Mouse (Mus musculus) thymus, postnatal 25 days (tissue): Measurements from ENCODE around the gene Smap1.

ENCODE experiments used
- DNase-seq: peaks from one replicate; pipeline ENCODE4 v3.0.0; 2022

The Smap1 gene

GRCm38 (mm10) chr1:23919086-23919485 lies 3.0 kb downstream of the Smap1 start:
- no peak for DNase-seq

- DNase-seq: no peak
Measured at GRCm38 (mm10) chr1:23915483-23915882, 6.6 kb downstream of the Smap1 start.

GRCm38 (mm10) chr1:23912988-23913387 lies 9.1 kb downstream of the Smap1 start:
- DNase-seq: no peak

- DNase-seq: no peak
Measured at GRCm38 (mm10) chr1:23906082-23906481, 16.0 kb downstream of the Smap1 start.

GRCm38 (mm10) chr1:23903340-23903739 lies 18.8 kb downstream of the Smap1 start:
- DNase-seq: no peak

GRCm38 (mm10) chr1:23902736-23903135 lies 19.4 kb downstream of the Smap1 start:
- no peak for DNase-seq

- DNase-seq: no peak
Measured at GRCm38 (mm10) chr1:23899647-23900020, 22.5 kb downstream of the Smap1 start.

GRCm38 (mm10) chr1:23899020-23899646 lies 23.0 kb downstream of the Smap1 start:
- no peak for DNase-seq

GRCm38 (mm10) chr1:23892072-23892471 lies 30.0 kb downstream of the Smap1 start:
- DNase-seq: no peak

- no peak for DNase-seq
Measured at GRCm38 (mm10) chr1:23884914-23885313, 37.2 kb downstream of the Smap1 start.

- no peak for DNase-seq
Measured at GRCm38 (mm10) chr1:23884087-23884668, 37.9 kb downstream of the Smap1 start.

- DNase-seq: no peak
Measured at GRCm38 (mm10) chr1:23882681-23883080, 39.4 kb downstream of the Smap1 start.

- no peak for DNase-seq
Measured at GRCm38 (mm10) chr1:23872194-23872593, 49.9 kb downstream of the Smap1 start.

GRCm38 (mm10) chr1:23867350-23867862 lies 54.7 kb downstream of the Smap1 start:
- DNase-seq: no peak

GRCm38 (mm10) chr1:23865566-23865965 lies 56.6 kb downstream of the Smap1 start:
- no peak for DNase-seq

GRCm38 (mm10) chr1:23860944-23861343 lies 61.2 kb downstream of the Smap1 start:
- DNase-seq: no peak

GRCm38 (mm10) chr1:23855623-23856022 lies 66.5 kb downstream of the Smap1 start:
- no peak for DNase-seq

- DNase-seq: no peak
Measured at GRCm38 (mm10) chr1:23846044-23846680, 76.0 kb downstream of the Smap1 start.

- DNase-seq: no peak
Measured at GRCm38 (mm10) chr1:23845007-23845406, 77.1 kb downstream of the Smap1 start.

- no peak for DNase-seq
Measured at GRCm38 (mm10) chr1:23843790-23844189, 78.3 kb downstream of the Smap1 start.

GRCm38 (mm10) chr1:23842629-23843028 lies 79.5 kb downstream of the Smap1 start:
- DNase-seq: no peak

GRCm38 (mm10) chr1:23840924-23841323 lies 81.2 kb downstream of the Smap1 start:
- no peak for DNase-seq

- no peak for DNase-seq
Measured at GRCm38 (mm10) chr1:23836630-23837029, 85.5 kb downstream of the Smap1 start.

GRCm38 (mm10) chr1:23834819-23835218 lies 87.3 kb downstream of the Smap1 start:
- DNase-seq: no peak
